Mouse (Mus musculus): Measurements from ENCODE around the gene Fig4. TPM values are rescaled to one million over a fixed set of nuclear protein-coding genes. Genes with fewer than 3 reads are reported as not detected.

Gene Fig4
- total RNA-seq, 4 experiments from 2014 or later, result 6.8 to 7.8 (median 7.0) TPM

- DNase-seq (ENCODE audit: low spot score in 2 of 2), result no peak
Observed at GRCm38 (mm10) chr10:41146141-41146540, 156.9 kb downstream of the Fig4 start.

Other genes starting within 250 kb of the Fig4 start
- not detected for gene Gpr6, start 231.0 kb downstream of the Fig4 start, total RNA-seq (2022)
- not detected for gene Ak9, start 720 bp upstream of the Fig4 start, total RNA-seq (2022)
- gene Zbtb24, start 147.1 kb upstream of the Fig4 start, total RNA-seq (2022), result 1 to 10 TPM; 4.0 to 6.4 (median 4.7) TPM
- gene Mical1, start 173.1 kb upstream of the Fig4 start, total RNA-seq (2022), result 1 to 10 TPM; 2.2 to 4.0 (median 3.5) TPM
- 1 to 10 TPM; 6.8 to 10.0 (median 9.5) TPM for gene Smpd2, start 187.1 kb upstream of the Fig4 start, total RNA-seq (2022)
- not detected for gene Ppil6, start 187.2 kb upstream of the Fig4 start, total RNA-seq (2022)
- gene Cd164, start 216.2 kb upstream of the Fig4 start, total RNA-seq (2022), result 100 to 1,000 TPM; 129 to 163 (median 141) TPM

Data from gastrocnemius, adult 8-10 months (tissue).